Mouse (Mus musculus): ENCODE results near the gene Marveld3. TPM values are rescaled to one million over a fixed set of nuclear protein-coding genes. Genes with fewer than 3 reads are reported as not detected.
A peak's percentile ranks its signal among the peaks of the same experiment; 100 is the strongest.

Gene Marveld3
- total and polyA plus RNA-seq, 2 experiments from 2014 or later = 1.4 to 1.6 TPM

DNA sequence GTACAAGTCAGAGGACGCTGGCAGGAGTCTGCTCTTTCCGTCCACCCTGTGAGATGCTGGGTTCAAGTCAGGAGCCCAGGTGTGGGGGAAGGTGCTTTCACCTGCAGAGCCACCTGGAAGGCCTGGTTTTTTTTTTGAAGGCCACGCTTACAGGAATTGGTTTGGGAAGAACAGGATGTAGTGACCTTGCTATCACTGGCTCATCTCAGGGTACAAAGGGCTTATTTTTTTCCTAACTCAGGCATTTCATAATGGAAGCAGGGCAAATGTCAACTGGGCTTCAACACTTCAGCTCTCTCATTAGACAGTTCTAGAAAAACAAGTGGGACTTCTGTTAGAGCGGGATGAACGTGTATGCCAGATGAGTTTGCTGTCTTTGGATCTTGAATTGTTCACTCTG, 42.3 kb upstream of the Marveld3 start:
- Histone ChIP-seq H3K4me3 (ENCODE audit: low read depth, low read length) (no peak overlapping the region), H3K4me1 (ENCODE audit: insufficient read depth, low read length) (peaks cover 3% of the 10 kb centered on the region; the same call in 1 of the 2 replicates), H3K27me3 (ENCODE audit: insufficient read depth, low read length) (no peaks in the 10 kb centered on the region), H3K4me2 (ENCODE audit: low read depth, low read length, poor library complexity, severe bottlenecking) (no peak overlapping the region), H3K27ac (ENCODE audit: low read depth, low read length) (no peak overlapping the region), H3K36me3 (ENCODE audit: insufficient read depth, low read length) (no peaks in the 10 kb centered on the region), H3K9ac (replicated peaks; ENCODE audit: low read length, poor library complexity, severe bottlenecking) (no peak overlapping the region), H3K9me3 (ENCODE audit: low read length) (no peaks in the 10 kb centered on the region)
- ATAC-seq (ENCODE audit: low FRiP score) = no peak
- no peak for TF ChIP-seq CTCF (IDR thresholded peaks at IDR 0.05)
- 79% methylated on average over 5 of the region's 5 CpGs for WGBS
- DNase-seq (ENCODE audit: low spot score) = no peak

- H3K9me3 ChIP-seq (ENCODE audit: low read length) = no peaks in the 10 kb centered on the region
- H3K4me1 ChIP-seq (ENCODE audit: insufficient read depth, low read length) = peaks cover 3% of the 10 kb centered on the region; the same call in 1 of the 2 replicates
- no peak overlapping the region for H3K27ac ChIP-seq (ENCODE audit: low read depth, low read length)
- DNase-seq (ENCODE audit: low spot score) (peak; percentile 24), ATAC-seq (ENCODE audit: low FRiP score) (no peak)
- WGBS = 34% methylated on average over 9 of the region's 9 CpGs
- no peak overlapping the region for H3K9ac ChIP-seq (replicated peaks; ENCODE audit: low read length, poor library complexity, severe bottlenecking)
- H3K27me3 ChIP-seq (ENCODE audit: insufficient read depth, low read length) = no peaks in the 10 kb centered on the region
- H3K4me2 ChIP-seq (ENCODE audit: low read depth, low read length, poor library complexity, severe bottlenecking) = no peak overlapping the region
- no peak overlapping the region for H3K4me3 ChIP-seq (ENCODE audit: low read depth, low read length)
- H3K36me3 ChIP-seq (ENCODE audit: insufficient read depth, low read length) = no peaks in the 10 kb centered on the region
- TF ChIP-seq CTCF (IDR thresholded peaks at IDR 0.05) = peak; percentile 59
Observed at GRCm38 (mm10) chr8:110002953-110003352, 41.0 kb upstream of the Marveld3 start.

GRCm38 (mm10) chr8:109999974-110000373, 38.0 kb upstream of the Marveld3 start:
- H3K27me3 ChIP-seq (ENCODE audit: insufficient read depth, low read length) = no peaks in the 10 kb centered on the region
- TF ChIP-seq CTCF (IDR thresholded peaks at IDR 0.05) = no peak
- no peak overlapping the region for H3K9ac ChIP-seq (replicated peaks; ENCODE audit: low read length, poor library complexity, severe bottlenecking)
- no peaks in the 10 kb centered on the region for H3K36me3 ChIP-seq (ENCODE audit: insufficient read depth, low read length)
- H3K27ac ChIP-seq (ENCODE audit: low read depth, low read length) = no peak overlapping the region
- WGBS = 88% methylated on average over 10 of the region's 10 CpGs
- no peak for DNase-seq (ENCODE audit: low spot score)
- H3K4me3 ChIP-seq (ENCODE audit: low read depth, low read length) = no peak overlapping the region
- no peaks in the 10 kb centered on the region for H3K9me3 ChIP-seq (ENCODE audit: low read length)
- no peak overlapping the region for H3K4me2 ChIP-seq (ENCODE audit: low read depth, low read length, poor library complexity, severe bottlenecking)
- ATAC-seq (ENCODE audit: low FRiP score) = no peak
- H3K4me1 ChIP-seq (ENCODE audit: insufficient read depth, low read length) = no peaks in the 10 kb centered on the region

- no peak overlapping the region for H3K27ac ChIP-seq (ENCODE audit: low read depth, low read length)
- no peaks in the 10 kb centered on the region for H3K4me1 ChIP-seq (ENCODE audit: insufficient read depth, low read length)
- DNase-seq (ENCODE audit: low spot score) (no peak), ATAC-seq (ENCODE audit: low FRiP score) (no peak)
- no peaks in the 10 kb centered on the region for H3K9me3 ChIP-seq (ENCODE audit: low read length)
- H3K36me3 ChIP-seq (ENCODE audit: insufficient read depth, low read length) = no peaks in the 10 kb centered on the region
- TF ChIP-seq CTCF (IDR thresholded peaks at IDR 0.05) = no peak
- H3K27me3 ChIP-seq (ENCODE audit: insufficient read depth, low read length) = no peaks in the 10 kb centered on the region
- 77% methylated on average over 7 of the region's 7 CpGs for WGBS
- H3K4me2 ChIP-seq (ENCODE audit: low read depth, low read length, poor library complexity, severe bottlenecking) = no peak overlapping the region
- H3K4me3 ChIP-seq (ENCODE audit: low read depth, low read length) = no peak overlapping the region
- no peak overlapping the region for H3K9ac ChIP-seq (replicated peaks; ENCODE audit: low read length, poor library complexity, severe bottlenecking)
Observed at GRCm38 (mm10) chr8:109998066-109998465, 36.1 kb upstream of the Marveld3 start.

DNA sequence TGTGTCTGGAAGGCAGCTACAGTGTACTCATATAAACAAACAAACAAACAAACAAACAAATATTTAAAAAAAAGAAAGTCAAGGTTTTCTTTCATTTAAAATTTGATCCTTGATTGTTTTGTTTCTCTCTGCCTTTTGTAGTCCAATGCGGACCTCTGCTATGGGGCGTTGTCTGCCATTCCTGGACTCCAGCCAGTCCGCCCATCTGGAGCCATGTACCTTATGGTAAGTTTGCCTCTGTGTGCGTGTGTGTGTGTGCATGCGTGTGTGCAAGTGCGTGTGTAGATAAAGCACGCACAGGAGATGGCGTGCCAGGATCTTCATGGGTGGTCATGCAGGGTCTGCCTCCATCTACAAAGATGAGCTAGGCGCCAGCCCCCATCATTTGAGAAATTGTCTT, 35.4 kb upstream of the Marveld3 start:
- 90% methylated on average over 9 of the region's 9 CpGs for WGBS
- H3K9me3 ChIP-seq (ENCODE audit: low read length) = no peaks in the 10 kb centered on the region
- DNase-seq (ENCODE audit: low spot score) = no peak

GRCm38 (mm10) chr8:109992951-109993350, 30.9 kb upstream of the Marveld3 start:
- ATAC-seq (ENCODE audit: low FRiP score) (no peak), DNase-seq (ENCODE audit: low spot score) (no peak)
- no peak overlapping the region for H3K9ac ChIP-seq (replicated peaks; ENCODE audit: low read length, poor library complexity, severe bottlenecking)
- no peaks in the 10 kb centered on the region for H3K36me3 ChIP-seq (ENCODE audit: insufficient read depth, low read length)
- 78% methylated on average over 1 of the region's 1 CpGs for WGBS
- no peak for TF ChIP-seq CTCF (IDR thresholded peaks at IDR 0.05)
- no peaks in the 10 kb centered on the region for H3K27me3 ChIP-seq (ENCODE audit: insufficient read depth, low read length)
- H3K27ac ChIP-seq (ENCODE audit: low read depth, low read length) = no peak overlapping the region
- no peaks in the 10 kb centered on the region for H3K9me3 ChIP-seq (ENCODE audit: low read length)
- no peak overlapping the region for H3K4me3 ChIP-seq (ENCODE audit: low read depth, low read length)
- no peaks in the 10 kb centered on the region for H3K4me1 ChIP-seq (ENCODE audit: insufficient read depth, low read length)
- no peak overlapping the region for H3K4me2 ChIP-seq (ENCODE audit: low read depth, low read length, poor library complexity, severe bottlenecking)

More for the DNA sequence above, 35.4 kb upstream of the Marveld3 start:
- Histone ChIP-seq H3K4me1 (ENCODE audit: insufficient read depth, low read length) (no peaks in the 10 kb centered on the region), H3K9ac (replicated peaks; ENCODE audit: low read length, poor library complexity, severe bottlenecking) (no peak overlapping the region), H3K4me2 (ENCODE audit: low read depth, low read length, poor library complexity, severe bottlenecking) (no peak overlapping the region), H3K27ac (ENCODE audit: low read depth, low read length) (no peak overlapping the region), H3K27me3 (ENCODE audit: insufficient read depth, low read length) (no peaks in the 10 kb centered on the region), H3K36me3 (ENCODE audit: insufficient read depth, low read length) (no peaks in the 10 kb centered on the region), H3K4me3 (ENCODE audit: low read depth, low read length) (no peak overlapping the region)
- TF ChIP-seq CTCF (IDR thresholded peaks at IDR 0.05) = no peak
- no peak for ATAC-seq (ENCODE audit: low FRiP score)

Measured in midbrain, postnatal 0 days (tissue).